Mouse (Mus musculus): ENCODE results near the gene Zfp771. TPM values are rescaled to one million over a fixed set of nuclear protein-coding genes. Genes with fewer than 3 reads are reported as not detected.

The Zfp771 gene
- polyA plus RNA-seq, 1 experiment from 2014 or later: 73.7 TPM

GRCm38 (mm10) chr7:127259186-127259905, 15.3 kb downstream of the Zfp771 start:
- no peaks in the 10 kb centered on the region for H3K27me3 ChIP-seq
- H3K9ac ChIP-seq: no peak overlapping the region
- 67% methylated on average over 8 of the region's 8 CpGs for WGBS
- H3K4me2 ChIP-seq (replicated peaks): peak overlapping the region; percentile 75
- no peak for ATAC-seq (ENCODE audit: insufficient number of reproducible peaks, low FRiP score, low TSS enrichment, low read depth)
- H3K4me3 ChIP-seq (replicated peaks): peak overlapping the region; percentile 78
- H3K27ac ChIP-seq (replicated peaks): no peak overlapping the region
- no peaks in the 10 kb centered on the region for H3K9me3 ChIP-seq (replicated peaks)
- 0 out of 2 replicates have a peak, but pooled peaks cover 11% of the 10 kb centered on the region for H3K36me3 ChIP-seq
- peaks cover 27% of the 10 kb centered on the region for H3K4me1 ChIP-seq

GRCm38 (mm10) chr7:127260309-127261111, 16.4 kb downstream of the Zfp771 start, which contains the start of gene Dctpp1:
Dctpp1 (minus strand) TSS chr7:127260709.
- Histone ChIP-seq H3K4me1 (peaks cover 18% of the 10 kb centered on the region), H3K9me3 (replicated peaks) (no peaks in the 10 kb centered on the region), H3K4me2 (replicated peaks) (peak within 1 kb of the TSS; percentile 75), H3K4me3 (replicated peaks) (peak within 1 kb of the TSS; percentile 78), H3K9ac (peak within 1 kb of the TSS; percentile 56), H3K36me3 (0 out of 2 replicates have a peak, but pooled peaks cover 10% of the 10 kb centered on the region), H3K27me3 (no peaks in the 10 kb centered on the region), H3K27ac (replicated peaks) (peak within 1 kb of the TSS; percentile 25; the same call in 1 of the 2 replicates)
- under 1% methylated on average over 50 of the region's 50 CpGs for WGBS
- peak; percentile 99 for ATAC-seq (ENCODE audit: insufficient number of reproducible peaks, low FRiP score, low TSS enrichment, low read depth)

DNA sequence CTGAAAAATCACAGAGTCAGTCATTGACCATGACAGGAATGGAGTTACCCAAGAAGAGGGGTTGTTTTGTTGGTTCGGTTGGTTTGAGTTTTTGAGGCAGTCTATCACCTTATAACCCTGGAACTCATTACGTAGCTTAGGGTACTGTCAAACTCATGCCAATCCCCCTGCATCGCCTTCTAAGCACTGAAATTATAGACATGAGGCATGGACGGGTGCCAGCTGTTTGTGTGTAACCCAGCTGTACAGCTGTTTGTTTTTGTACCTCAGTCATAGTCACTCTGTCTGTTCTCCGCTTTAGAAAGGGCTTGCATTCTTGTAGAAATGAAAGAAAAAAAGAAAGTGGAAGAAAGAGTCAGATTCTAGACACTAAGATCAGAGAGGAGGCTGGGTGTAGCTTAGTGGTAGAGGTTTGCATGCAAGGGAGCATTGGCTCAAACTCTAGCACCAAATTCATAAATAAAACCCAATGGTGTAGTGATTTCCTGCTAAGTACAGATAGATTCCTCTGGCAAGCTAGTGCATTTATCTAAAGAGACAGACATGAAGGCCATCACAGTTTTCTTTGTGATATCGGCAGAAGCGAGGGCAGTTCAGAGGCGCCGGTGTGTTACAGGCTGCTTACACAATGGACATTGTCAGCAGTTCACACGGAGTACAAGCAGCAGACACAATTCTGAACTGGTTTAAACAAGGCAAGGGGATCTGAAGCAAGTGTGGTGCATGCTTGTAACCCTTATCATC, 18.3 kb downstream of the Zfp771 start:
- no peak for ATAC-seq (ENCODE audit: insufficient number of reproducible peaks, low FRiP score, low TSS enrichment, low read depth)

DNA sequence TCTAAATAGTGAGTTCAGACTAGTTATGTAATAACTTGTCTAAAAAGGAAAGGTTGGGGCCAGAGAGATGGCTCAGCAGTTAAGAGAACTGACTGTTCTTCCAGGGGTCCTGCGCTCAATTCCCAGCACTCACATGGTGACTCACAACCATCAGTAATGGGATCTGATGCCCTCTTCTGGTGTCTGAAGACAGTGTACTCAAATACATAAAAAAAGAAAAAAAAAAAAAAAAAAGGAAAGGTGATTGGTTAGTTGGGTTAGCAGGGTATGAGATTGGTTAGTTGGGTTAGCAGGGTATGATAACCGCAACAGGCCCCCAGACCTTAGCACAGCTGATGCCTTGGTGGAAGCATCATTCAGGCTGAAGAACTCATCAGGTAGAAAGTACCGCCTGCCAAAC, 19.5 kb downstream of the Zfp771 start:
- WGBS: over 99% methylated on average over 3 of the region's 3 CpGs
- no peak overlapping the region for H3K4me2 ChIP-seq (replicated peaks)
- no peak overlapping the region for H3K27ac ChIP-seq (replicated peaks)
- peaks cover 3% of the 10 kb centered on the region; the same call in 1 of the 2 replicates for H3K36me3 ChIP-seq
- no peak overlapping the region for H3K9ac ChIP-seq
- no peaks in the 10 kb centered on the region for H3K9me3 ChIP-seq (replicated peaks)
- ATAC-seq (ENCODE audit: insufficient number of reproducible peaks, low FRiP score, low TSS enrichment, low read depth): no peak
- H3K27me3 ChIP-seq: no peaks in the 10 kb centered on the region
- no peak overlapping the region for H3K4me3 ChIP-seq (replicated peaks)
- H3K4me1 ChIP-seq: peaks cover 18% of the 10 kb centered on the region

More for the DNA sequence above, 18.3 kb downstream of the Zfp771 start:
- Histone ChIP-seq H3K4me2 (replicated peaks) (no peak overlapping the region), H3K4me3 (replicated peaks) (no peak overlapping the region), H3K27me3 (no peaks in the 10 kb centered on the region), H3K9me3 (replicated peaks) (no peaks in the 10 kb centered on the region), H3K36me3 (no peaks in the 10 kb centered on the region), H3K4me1 (peaks cover 18% of the 10 kb centered on the region), H3K27ac (replicated peaks) (no peak overlapping the region), H3K9ac (no peak overlapping the region)
- WGBS: 75% methylated on average over 10 of the region's 10 CpGs

DNA sequence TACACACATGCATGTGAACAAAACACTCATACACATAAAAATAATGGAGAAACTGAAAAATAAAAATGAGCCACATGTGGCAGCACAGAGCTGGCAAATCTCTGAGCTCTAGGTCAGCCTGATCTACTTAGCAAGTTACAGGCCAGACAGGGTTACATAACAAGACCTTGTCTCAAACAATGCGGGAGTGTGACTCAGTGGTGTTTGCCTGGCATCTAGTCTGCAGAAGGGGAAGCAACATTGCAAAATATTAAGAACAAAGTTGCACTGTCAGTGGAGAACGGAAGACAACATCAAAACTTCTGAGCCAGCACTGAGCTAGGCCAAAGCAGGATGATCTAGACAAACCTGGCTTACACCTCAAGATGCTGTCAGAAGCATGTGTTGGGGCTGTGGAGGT, 26.2 kb downstream of the Zfp771 start:
- peaks cover 29% of the 10 kb centered on the region for H3K36me3 ChIP-seq
- ATAC-seq (ENCODE audit: insufficient number of reproducible peaks, low FRiP score, low TSS enrichment, low read depth): no peak
- peaks cover 18% of the 10 kb centered on the region for H3K4me1 ChIP-seq
- H3K27ac ChIP-seq (replicated peaks): no peak overlapping the region
- no peaks in the 10 kb centered on the region for H3K9me3 ChIP-seq (replicated peaks)
- no peak overlapping the region for H3K9ac ChIP-seq
- no peaks in the 10 kb centered on the region for H3K27me3 ChIP-seq
- no peak overlapping the region for H3K4me3 ChIP-seq (replicated peaks)
- 81% methylated on average over 2 of the region's 2 CpGs for whole genome bisulfite sequencing
- H3K4me2 ChIP-seq (replicated peaks): no peak overlapping the region

DNA sequence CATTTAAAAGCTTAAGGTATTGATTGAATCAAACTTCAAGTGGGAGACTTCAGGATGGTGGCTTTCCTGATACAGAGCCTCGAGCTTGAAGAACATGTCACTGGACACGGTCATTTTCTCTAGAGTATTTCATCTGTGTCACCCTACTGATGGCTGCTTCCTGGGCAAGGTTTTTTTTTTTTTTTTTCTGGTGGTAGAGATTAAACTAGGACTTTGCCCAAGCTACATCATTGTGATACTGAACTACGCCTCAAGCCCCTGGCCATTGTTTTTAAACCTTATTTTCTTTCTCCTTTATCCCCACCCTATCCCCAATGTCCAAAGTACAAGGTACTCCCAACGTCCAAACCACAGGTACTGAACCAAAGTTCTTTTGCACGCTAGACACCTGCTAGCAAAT, 26.6 kb downstream of the Zfp771 start:
- H3K36me3 ChIP-seq: peaks cover 29% of the 10 kb centered on the region
- WGBS: 87% methylated on average over 5 of the region's 5 CpGs
- H3K4me1 ChIP-seq: peaks cover 18% of the 10 kb centered on the region
- no peaks in the 10 kb centered on the region for H3K9me3 ChIP-seq (replicated peaks)
- no peak overlapping the region for H3K4me3 ChIP-seq (replicated peaks)
- H3K27me3 ChIP-seq: no peaks in the 10 kb centered on the region
- no peak overlapping the region for H3K9ac ChIP-seq
- H3K4me2 ChIP-seq (replicated peaks): no peak overlapping the region
- ATAC-seq (ENCODE audit: insufficient number of reproducible peaks, low FRiP score, low TSS enrichment, low read depth): no peak
- no peak overlapping the region for H3K27ac ChIP-seq (replicated peaks)

GRCm38 (mm10) chr7:127271093-127271492, 27.0 kb downstream of the Zfp771 start:
- Histone ChIP-seq H3K4me1 (peaks cover 18% of the 10 kb centered on the region), H3K9ac (no peak overlapping the region), H3K4me3 (replicated peaks) (no peak overlapping the region), H3K4me2 (replicated peaks) (no peak overlapping the region), H3K36me3 (peaks cover 29% of the 10 kb centered on the region), H3K27me3 (no peaks in the 10 kb centered on the region), H3K27ac (replicated peaks) (no peak overlapping the region), H3K9me3 (replicated peaks) (no peaks in the 10 kb centered on the region)
- ATAC-seq (ENCODE audit: insufficient number of reproducible peaks, low FRiP score, low TSS enrichment, low read depth): no peak
- WGBS: 95% methylated on average over 4 of the region's 4 CpGs

DNA sequence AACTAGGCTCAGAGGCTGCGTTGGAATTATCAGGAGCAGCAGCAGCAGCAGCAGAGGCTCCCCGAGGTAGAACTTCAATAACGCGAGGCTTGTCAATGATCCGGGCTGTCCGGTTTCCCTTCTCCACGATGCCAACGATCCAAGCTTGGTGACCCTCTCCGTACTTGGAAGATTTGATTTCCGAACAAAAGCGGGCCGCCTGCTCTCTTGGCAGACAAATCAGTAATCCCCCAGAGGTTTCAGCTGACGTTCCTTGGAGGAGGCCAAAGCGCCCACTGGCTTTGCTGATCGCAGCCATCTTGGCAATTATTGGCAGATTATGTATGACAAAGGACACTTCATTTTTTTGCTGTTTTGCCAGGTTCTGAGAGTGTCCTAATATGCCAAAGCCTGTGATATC, 28.5 kb downstream of the Zfp771 start:
- H3K9ac ChIP-seq: no peak overlapping the region
- H3K4me2 ChIP-seq (replicated peaks): peak overlapping the region; percentile 79
- ATAC-seq (ENCODE audit: insufficient number of reproducible peaks, low FRiP score, low TSS enrichment, low read depth): no peak
- no peak overlapping the region for H3K27ac ChIP-seq (replicated peaks)
- no peaks in the 10 kb centered on the region for H3K9me3 ChIP-seq (replicated peaks)
- H3K4me3 ChIP-seq (replicated peaks): peak overlapping the region; percentile 84
- H3K27me3 ChIP-seq: no peaks in the 10 kb centered on the region
- WGBS: 95% methylated on average over 15 of the region's 15 CpGs
- H3K4me1 ChIP-seq: peaks cover 18% of the 10 kb centered on the region
- H3K36me3 ChIP-seq: peaks cover 29% of the 10 kb centered on the region

DNA sequence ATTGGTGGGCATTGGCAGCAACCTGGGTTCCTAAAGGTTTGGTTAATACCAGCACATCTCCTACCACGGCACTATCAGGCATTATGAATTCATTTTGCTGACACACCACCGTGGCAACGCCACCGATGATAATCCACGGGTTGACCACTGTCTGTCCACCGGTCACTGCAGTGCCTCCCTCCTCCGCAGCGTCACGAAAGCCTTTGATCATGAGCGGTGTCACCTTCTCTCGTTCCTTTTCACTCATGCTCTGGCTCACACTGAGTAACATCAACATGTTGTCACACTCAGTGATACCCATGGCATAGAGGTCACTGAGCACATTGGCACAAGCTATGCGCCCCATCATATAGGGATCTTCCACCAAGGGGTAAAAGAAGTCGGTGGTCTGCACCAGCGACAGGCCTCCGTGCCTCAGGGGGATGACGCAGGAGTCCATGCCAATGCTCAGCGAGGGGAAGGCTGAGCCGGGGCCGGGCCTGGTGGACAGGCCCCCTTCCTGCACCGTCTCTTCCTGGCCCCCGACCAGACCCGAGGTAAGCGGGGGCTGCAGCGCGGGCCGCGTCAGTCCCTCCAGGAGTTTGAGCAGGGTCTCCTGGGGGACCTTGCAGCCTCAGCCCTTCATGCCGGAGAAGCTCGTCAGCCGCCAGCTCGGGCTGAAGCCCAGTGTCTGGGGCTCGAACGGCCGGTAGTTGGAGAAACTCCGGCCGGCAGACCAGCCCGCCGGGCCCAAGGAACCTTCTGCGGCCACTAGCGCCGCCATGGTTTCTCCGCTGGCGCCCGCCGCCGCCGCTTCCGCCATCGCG, 29.2 kb downstream of the Zfp771 start:
- Histone ChIP-seq H3K4me3 (replicated peaks) (peak overlapping the region; percentile 84), H3K27me3 (no peaks in the 10 kb centered on the region), H3K27ac (replicated peaks) (peak overlapping the region; percentile 88), H3K36me3 (peaks cover 28% of the 10 kb centered on the region), H3K4me2 (replicated peaks) (peak overlapping the region; percentile 79), H3K4me1 (peaks cover 18% of the 10 kb centered on the region), H3K9me3 (replicated peaks) (no peaks in the 10 kb centered on the region), H3K9ac (peak overlapping the region; percentile 85)
- ATAC-seq (ENCODE audit: insufficient number of reproducible peaks, low FRiP score, low TSS enrichment, low read depth): no peak; the same call in none of the 2 replicates
- 16% methylated on average over 50 of the region's 50 CpGs for WGBS

GRCm38 (mm10) chr7:127273925-127274789, 30.1 kb downstream of the Zfp771 start, which contains the start of gene Sephs2:
Sephs2 (minus strand) TSS chr7:127274055.
- H3K27ac ChIP-seq (replicated peaks): peak within 1 kb of the TSS; percentile 88
- peak within 1 kb of the TSS; percentile 79 for H3K4me2 ChIP-seq (replicated peaks)
- H3K4me3 ChIP-seq (replicated peaks): peak within 1 kb of the TSS; percentile 84
- WGBS: 1% methylated on average over 39 of the region's 39 CpGs
- no peak; the same call in none of the 2 replicates for ATAC-seq (ENCODE audit: insufficient number of reproducible peaks, low FRiP score, low TSS enrichment, low read depth)
- peak within 1 kb of the TSS; percentile 85 for H3K9ac ChIP-seq
- peaks cover 18% of the 10 kb centered on the region for H3K4me1 ChIP-seq
- H3K27me3 ChIP-seq: no peaks in the 10 kb centered on the region
- no peaks in the 10 kb centered on the region for H3K9me3 ChIP-seq (replicated peaks)
- peaks cover 21% of the 10 kb centered on the region for H3K36me3 ChIP-seq

All from embryonic facial prominence, embryonic 15.5 days (tissue).